Mouse (Mus musculus): ENCODE measurements around the gene Mcmbp.

DNA sequence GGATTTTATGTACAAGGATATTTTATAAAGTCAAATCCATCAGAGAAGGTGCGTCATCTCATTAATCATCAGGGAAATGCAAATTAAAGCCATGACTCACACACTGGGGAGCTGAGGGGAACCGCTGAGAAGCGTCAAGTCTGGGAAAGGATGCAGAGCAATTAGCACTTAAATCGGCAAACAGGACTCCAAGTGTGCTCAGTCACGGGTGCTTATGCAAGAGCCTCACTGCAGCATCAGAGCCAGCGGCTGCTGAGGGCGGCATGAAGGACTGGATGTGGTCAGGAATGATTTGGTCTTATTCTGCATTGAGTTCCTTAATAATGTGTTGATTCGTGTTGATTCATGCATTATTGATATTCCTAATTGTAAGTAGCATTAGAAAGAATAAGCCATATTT, 68.3 kb downstream of the Mcmbp start:
- TF ChIP-seq HCFC1 (IDR thresholded peaks at IDR 0.05; ENCODE audit: borderline replicate concordance, insufficient read depth, low read length), result no peak
- TF ChIP-seq MAFK (IDR thresholded peaks at IDR 0.05; ENCODE audit: insufficient read depth, low read depth, low read length), result no peak
- no peak for TF ChIP-seq ZNF384 (IDR thresholded peaks at IDR 0.05; ENCODE audit: low read depth, low read length)
- TF ChIP-seq ZC3H11A (IDR thresholded peaks at IDR 0.05; ENCODE audit: borderline replicate concordance, low read depth, low read length), result no peak
- TF ChIP-seq CHD2 (IDR thresholded peaks at IDR 0.05; ENCODE audit: low read depth, low read length), result no peak

Data from ES-E14 (cell line).